Mouse (Mus musculus) testis, adult 2 months (tissue): Measurements from ENCODE around the gene Alg14. TPM values are rescaled to one million over a fixed set of nuclear protein-coding genes. Genes with fewer than 3 reads are reported as not detected.

Experiments
- H3K27ac ChIP-seq: fragments of 200-500 bp; 2 replicates; pipeline ENCODE4 v1.5.1; 2012; ENCODE audit warnings: low read depth, low read length; ENCODE audit not compliant: control insufficient read depth, insufficient read depth
- H3K27me3 ChIP-seq: fragments of 200-500 bp; 2 replicates; pipeline ENCODE4 v1.6.1; 2012; ENCODE audit warnings: mild to moderate bottlenecking, low read length, moderate library complexity; ENCODE audit not compliant: control insufficient read depth, insufficient read depth
- H3K36me3 ChIP-seq: fragments of 200-500 bp; 2 replicates; pipeline ENCODE4 v1.6.1; 2012; ENCODE audit warnings: mild to moderate bottlenecking, low read length; ENCODE audit not compliant: control insufficient read depth, insufficient read depth
- H3K4me1 ChIP-seq: fragments of 200-500 bp; 2 replicates; pipeline ENCODE4 v1.6.1; 2012; ENCODE audit warnings: low read length; ENCODE audit not compliant: control insufficient read depth, insufficient read depth
- H3K4me3 ChIP-seq: fragments of 200-500 bp; 2 replicates; pipeline ENCODE4 v1.5.1; 2012; ENCODE audit warnings: low read depth, mild to moderate bottlenecking, low read length, moderate library complexity, mixed read lengths; ENCODE audit not compliant: control insufficient read depth
- CTCF ChIP-seq: fragments of 200-500 bp; IDR thresholded peaks from 2 replicates; pipeline ENCODE4 v1.5.1; 2012; ENCODE audit warnings: low read depth, mild to moderate bottlenecking, inconsistent platforms, low read length, moderate library complexity; ENCODE audit not compliant: control insufficient read depth, insufficient read depth, insufficient replicate concordance
- POLR2A ChIP-seq: fragments of 200-500 bp; IDR thresholded peaks from 2 replicates; pipeline ENCODE4 v1.6.1; 2012; ENCODE audit warnings: low read depth, mild to moderate bottlenecking, inconsistent platforms, low read length, moderate library complexity; ENCODE audit not compliant: control insufficient read depth
- polyA plus RNA-seq: library from polyadenylated mRNA; depleted of rRNA; stranded (reverse); fragments of >200 nt; gene quantifications from 2 replicates; pipeline ENCODE4 v1.2.3, GENCODE M21; 2012; rRNA removed

The Alg14 gene
- polyA plus RNA-seq, 1 experiment = 3.3 TPM

DNA sequence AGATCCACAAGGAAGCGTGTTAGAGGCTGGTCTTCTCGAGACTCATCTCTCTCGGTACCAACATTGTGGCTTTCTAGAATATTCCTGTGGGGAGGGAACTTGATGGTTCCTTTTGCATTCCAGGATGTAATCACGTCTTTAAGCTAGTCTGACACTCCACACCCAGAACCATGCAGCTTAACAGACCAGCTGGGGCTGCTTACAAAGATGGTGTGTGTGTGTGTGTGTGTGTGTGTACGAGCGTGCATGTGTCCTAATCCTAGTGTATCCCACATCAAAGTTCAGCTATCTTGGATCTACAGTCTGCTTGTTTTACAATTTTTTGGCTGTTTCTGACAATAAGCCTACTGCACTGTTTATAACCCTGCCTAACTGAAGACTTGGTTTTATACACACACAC, 105.4 kb downstream of the Alg14 start:
- no peaks in the 10 kb centered on the region for H3K36me3 ChIP-seq
- H3K27me3 ChIP-seq = no peaks in the 10 kb centered on the region
- no peak overlapping the region for H3K4me3 ChIP-seq
- TF ChIP-seq POLR2A (no peak), CTCF (no peak)
- no peak overlapping the region for H3K27ac ChIP-seq
- H3K4me1 ChIP-seq = no peaks in the 10 kb centered on the region

DNA sequence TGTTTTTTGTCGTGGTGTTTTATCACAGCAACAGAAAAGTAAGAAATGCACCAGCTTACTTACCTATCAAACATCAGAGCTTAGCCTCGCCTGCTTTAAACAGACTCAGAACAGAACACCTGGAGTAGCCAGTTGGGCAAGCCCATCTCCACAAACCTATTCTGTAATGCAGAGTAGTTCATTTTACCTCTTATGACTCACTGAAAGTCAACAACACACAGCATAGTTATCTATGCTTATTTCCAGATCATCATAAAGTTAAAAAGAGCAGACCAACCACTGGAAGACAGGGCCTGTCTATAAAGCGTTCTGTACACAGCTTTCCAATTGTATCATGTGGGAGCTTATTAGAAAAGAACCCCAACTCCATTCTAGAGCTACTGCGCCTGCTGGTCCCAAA, 109.8 kb downstream of the Alg14 start:
- Histone ChIP-seq H3K4me3 (no peak overlapping the region), H3K27me3 (no peaks in the 10 kb centered on the region), H3K36me3 (no peaks in the 10 kb centered on the region), H3K4me1 (no peaks in the 10 kb centered on the region), H3K27ac (no peak overlapping the region)
- TF ChIP-seq POLR2A = no peak
- no peak for TF ChIP-seq CTCF

GRCm38 (mm10) chr3:121402096-121402495, 110.5 kb downstream of the Alg14 start:
- Histone ChIP-seq H3K36me3 (no peaks in the 10 kb centered on the region), H3K4me1 (no peaks in the 10 kb centered on the region), H3K4me3 (no peak overlapping the region), H3K27ac (no peak overlapping the region), H3K27me3 (no peaks in the 10 kb centered on the region)
- TF ChIP-seq POLR2A (no peak), CTCF (no peak)

- Histone ChIP-seq H3K4me1 (no peaks in the 10 kb centered on the region), H3K36me3 (no peaks in the 10 kb centered on the region), H3K27me3 (no peaks in the 10 kb centered on the region), H3K27ac (no peak overlapping the region), H3K4me3 (no peak overlapping the region)
- TF ChIP-seq POLR2A = no peak
- no peak for TF ChIP-seq CTCF
Observed at GRCm38 (mm10) chr3:121403449-121403848, 111.9 kb downstream of the Alg14 start.

- H3K36me3 ChIP-seq = no peaks in the 10 kb centered on the region
Observed at GRCm38 (mm10) chr3:121405101-121405500, 113.5 kb downstream of the Alg14 start.

GRCm38 (mm10) chr3:121407417-121407816, 115.8 kb downstream of the Alg14 start:
- TF ChIP-seq POLR2A = no peak

More at GRCm38 (mm10) chr3:121405101-121405500, 113.5 kb downstream of the Alg14 start:
- H3K27ac ChIP-seq = no peak overlapping the region
- no peaks in the 10 kb centered on the region for H3K4me1 ChIP-seq
- H3K27me3 ChIP-seq = no peaks in the 10 kb centered on the region
- TF ChIP-seq CTCF = no peak
- H3K4me3 ChIP-seq = no peak overlapping the region

DNA sequence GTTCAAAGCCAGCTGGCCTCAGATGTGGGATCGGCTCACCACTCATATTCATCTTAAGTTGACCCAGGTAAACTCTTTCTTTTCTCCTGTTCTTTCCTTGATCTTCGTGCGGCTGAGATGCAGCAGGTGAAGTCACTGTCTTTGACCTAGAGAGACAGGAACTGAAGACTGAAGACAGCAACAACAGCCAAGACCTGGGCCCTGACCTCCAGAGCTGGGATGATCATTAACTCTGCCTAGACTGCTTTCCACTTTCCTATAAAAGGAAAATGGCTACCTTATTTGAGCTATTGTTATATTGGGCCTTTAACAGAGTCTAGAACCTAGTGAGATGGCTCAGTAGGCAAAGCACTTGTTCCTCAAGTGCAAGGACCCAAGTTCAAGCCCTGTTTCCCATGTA, 116.8 kb downstream of the Alg14 start:
- no peaks in the 10 kb centered on the region for H3K27me3 ChIP-seq
- no peak overlapping the region for H3K27ac ChIP-seq
- TF ChIP-seq POLR2A (no peak), CTCF (no peak)
- H3K36me3 ChIP-seq = no peaks in the 10 kb centered on the region
- H3K4me3 ChIP-seq = no peak overlapping the region
- no peaks in the 10 kb centered on the region for H3K4me1 ChIP-seq

More at GRCm38 (mm10) chr3:121407417-121407816, 115.8 kb downstream of the Alg14 start:
- H3K36me3 ChIP-seq = no peaks in the 10 kb centered on the region
- H3K4me3 ChIP-seq = no peak overlapping the region
- H3K27ac ChIP-seq = no peak overlapping the region
- no peaks in the 10 kb centered on the region for H3K4me1 ChIP-seq
- no peaks in the 10 kb centered on the region for H3K27me3 ChIP-seq

DNA sequence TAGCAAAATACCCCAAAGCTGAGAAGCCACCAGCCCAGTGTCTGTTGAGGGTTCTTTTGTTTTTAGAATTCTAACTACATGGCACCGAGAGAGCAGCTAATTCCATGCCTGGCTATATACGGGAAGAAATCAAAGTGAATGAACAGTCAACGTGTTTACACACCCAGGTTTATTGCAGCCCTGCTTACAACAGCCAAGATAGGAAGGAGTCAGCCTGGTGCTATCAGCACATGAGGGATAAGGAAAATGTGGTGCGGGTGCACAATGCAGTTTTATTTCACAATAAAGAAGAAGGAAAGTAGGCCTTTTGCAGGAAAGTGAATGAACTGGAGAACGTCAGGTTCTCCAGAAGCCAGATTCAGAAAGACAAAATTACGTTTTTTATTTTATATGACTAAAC, 119.9 kb downstream of the Alg14 start:
- Histone ChIP-seq H3K27ac (no peak overlapping the region), H3K36me3 (no peaks in the 10 kb centered on the region), H3K4me1 (no peaks in the 10 kb centered on the region), H3K27me3 (no peaks in the 10 kb centered on the region), H3K4me3 (no peak overlapping the region)
- TF ChIP-seq CTCF = no peak

Other genes with a start within 250 kb of the Alg14 start
- 1.3 and 1.8 TPM in 2 replicates for gene Rwdd3, start 120.1 kb upstream of the Alg14 start, polyA plus RNA-seq
- gene Tmem56, start 8.7 kb upstream of the Alg14 start, polyA plus RNA-seq = 158 and 227 TPM in 2 replicates
- gene Cnn3, start 134.7 kb downstream of the Alg14 start, polyA plus RNA-seq = 7.8 and 9.5 TPM in 2 replicates
- gene Slc44a3, start 240.6 kb downstream of the Alg14 start, polyA plus RNA-seq = 1.4 and 1.5 TPM in 2 replicates